Mouse (Mus musculus) spleen, postnatal 36 days (tissue): Measurements from ENCODE around the gene Bid.

ENCODE experiments used
- DNase-seq, 2 experiments: peaks; one replicate each; pipeline ENCODE4 v3.0.0; 2022; ENCODE audit warnings: low spot score in 2 of 2, mixed read lengths in 1 of 2

Gene Bid

GRCm38 (mm10) chr6:120916074-120916971 is at the start of gene Bid:
Gene Bid, minus strand, starts transcription at chr6:120916853.
- DNase-seq: peak; percentile 96 to 97

GRCm38 (mm10) chr6:120965814-120966213 is 49.2 kb upstream of the Bid start:
- DNase-seq: no peak

GRCm38 (mm10) chr6:120964179-120964578 is 47.5 kb upstream of the Bid start:
- DNase-seq: no peak

- no peak for DNase-seq
Observed at GRCm38 (mm10) chr6:120960338-120961030, 43.8 kb upstream of the Bid start.

- no peak for DNase-seq
Observed at GRCm38 (mm10) chr6:120957331-120957730, 40.7 kb upstream of the Bid start.

- DNase-seq: peak; percentile 63 to 73
Observed at GRCm38 (mm10) chr6:120956259-120957161, 39.9 kb upstream of the Bid start.

- DNase-seq: peak; percentile 63 to 68
Observed at GRCm38 (mm10) chr6:120955215-120955614, 38.6 kb upstream of the Bid start.

- DNase-seq: peak; percentile 76
Observed at GRCm38 (mm10) chr6:120954241-120954640, 37.6 kb upstream of the Bid start.

GRCm38 (mm10) chr6:120952475-120952874 is 35.8 kb upstream of the Bid start:
- DNase-seq: no peak

- no peak for DNase-seq
Observed at GRCm38 (mm10) chr6:120951311-120951710, 34.7 kb upstream of the Bid start.

GRCm38 (mm10) chr6:120945510-120945909 is 28.9 kb upstream of the Bid start:
- DNase-seq: no peak

GRCm38 (mm10) chr6:120943964-120944363 is 27.3 kb upstream of the Bid start:
- DNase-seq: no peak

- no peak for DNase-seq
Observed at GRCm38 (mm10) chr6:120943551-120943950, 26.9 kb upstream of the Bid start.

GRCm38 (mm10) chr6:120943079-120943478 is 26.4 kb upstream of the Bid start:
- no peak for DNase-seq

GRCm38 (mm10) chr6:120941575-120941974 is 24.9 kb upstream of the Bid start:
- DNase-seq: no peak

GRCm38 (mm10) chr6:120941084-120941481 is 24.4 kb upstream of the Bid start:
- DNase-seq: no peak

GRCm38 (mm10) chr6:120940446-120941083 is 23.9 kb upstream of the Bid start:
- no peak for DNase-seq

- peak; percentile 29 to 42 for DNase-seq
Observed at GRCm38 (mm10) chr6:120939783-120940182, 23.1 kb upstream of the Bid start.

- DNase-seq: no peak
Observed at GRCm38 (mm10) chr6:120938763-120939450, 22.3 kb upstream of the Bid start.

GRCm38 (mm10) chr6:120937999-120938608 is 21.5 kb upstream of the Bid start:
- no peak for DNase-seq
